Mouse (Mus musculus) B cell, adult 67 days (primary cell): ENCODE measurements around the gene Plk5. TPM values are rescaled to one million over a fixed set of nuclear protein-coding genes. Genes with fewer than 3 reads are reported as not detected.

ENCODE experiments used
- total RNA-seq, 2 experiments: library from RNA; stranded (reverse); gene quantifications; 4 replicates each; pipeline ENCODE4 v1.2.4; 2023

The Plk5 gene
- not detected for total RNA-seq

GRCm38 (mm10) chr10:80356001-80356682, at the start of gene Plk5:
Gene Plk5 (plus strand): TSS chr10:80356459.

GRCm38 (mm10) chr10:80320340-80320760, 35.9 kb upstream of the Plk5 start, which contains the start of gene 2310011J03Rik:
Gene 2310011J03Rik (minus strand): TSS chr10:80320537.

GRCm38 (mm10) chr10:80329273-80330081, 26.8 kb upstream of the Plk5 start, which contains the start of the genes Pcsk4 and Reep6:
Gene Pcsk4 (minus strand): TSS chr10:80329498.
Gene Reep6 (plus strand): TSS chr10:80329953.

GRCm38 (mm10) chr10:80348244-80348781, 7.9 kb upstream of the Plk5 start, which contains the start of gene Adamtsl5:
Gene Adamtsl5 (minus strand): TSS chr10:80348412.

GRCm38 (mm10) chr10:80387522-80387959, 31.3 kb downstream of the Plk5 start, which contains the start of gene Mex3d:
Gene Mex3d (minus strand): TSS chr10:80387659.

GRCm38 (mm10) chr10:80399191-80399972, 43.1 kb downstream of the Plk5 start, which contains the start of gene Mbd3:
Gene Mbd3 (minus strand): TSS chr10:80399550.

GRCm38 (mm10) chr10:80406684-80407501, 50.6 kb downstream of the Plk5 start, which contains the start of gene Uqcr11:
Gene Uqcr11 (minus strand): TSS chr10:80406830.

Other genes starting within 250 kb of the Plk5 start
- gene Stk11, start 240.7 kb upstream of the Plk5 start, total RNA-seq, result 100 to 1,000 TPM; 178 to 181 TPM
- gene Atp5d, start 217.8 kb upstream of the Plk5 start, total RNA-seq, result 100 to 1,000 TPM; 171 to 178 TPM
- gene Cbarp, start 215.6 kb upstream of the Plk5 start, total RNA-seq, result 1 to 10 TPM; 4.6 to 4.9 TPM
- 100 to 1,000 TPM; 153 to 162 TPM for gene Midn, start 208.2 kb upstream of the Plk5 start, total RNA-seq
- 100 to 1,000 TPM; 152 to 252 TPM for gene Cirbp, start 190.5 kb upstream of the Plk5 start, total RNA-seq
- 10 to 100 TPM in 1 of 2 experiments, 1 to 10 TPM in 1; 9.9 to 13.1 TPM for gene 1600002K03Rik, start 183.5 kb upstream of the Plk5 start, total RNA-seq
- under 1 TPM in 1 of 2 experiments, not detected in 1; 0.42 TPM for gene Efna2, start 177.0 kb upstream of the Plk5 start, total RNA-seq
- gene Mum1, start 130.0 kb upstream of the Plk5 start, total RNA-seq, result 10 to 100 TPM; 79.2 to 79.3 TPM
- gene Ndufs7, start 107.3 kb upstream of the Plk5 start, total RNA-seq, result 100 to 1,000 TPM in 1 of 2 experiments, 10 to 100 TPM in 1; 98.1 to 106 TPM
- 1 to 10 TPM; 1.2 to 3.8 TPM for gene Gamt, start 95.4 kb upstream of the Plk5 start, total RNA-seq
- gene Dazap1, start 95.0 kb upstream of the Plk5 start, total RNA-seq, result 100 to 1,000 TPM; 147 to 159 TPM
- 1,000 to 10,000 TPM; 2,823 to 2,836 TPM for gene Rps15, start 64.0 kb upstream of the Plk5 start, total RNA-seq
- gene Apc2, start 60.5 kb upstream of the Plk5 start, total RNA-seq, result under 1 TPM; 0.24 to 0.35 TPM
- gene 2310011J03Rik, start 35.9 kb upstream of the Plk5 start, total RNA-seq, result 10 to 100 TPM; 27.6 to 32.1 TPM
- gene Pcsk4, start 27.0 kb upstream of the Plk5 start, total RNA-seq, result 1 to 10 TPM; 1.0 to 1.1 TPM
- under 1 TPM in 1 of 2 experiments, not detected in 1; 0.26 TPM for gene Reep6, start 26.5 kb upstream of the Plk5 start, total RNA-seq
- gene Adamtsl5, start 8.0 kb upstream of the Plk5 start, total RNA-seq, result not detected
- 1 to 10 TPM; 8.4 to 9.4 TPM for gene Mex3d, start 31.2 kb downstream of the Plk5 start, total RNA-seq
- 100 to 1,000 TPM in 1 of 2 experiments, 10 to 100 TPM in 1; 99.8 to 108 TPM for gene Mbd3, start 43.1 kb downstream of the Plk5 start, total RNA-seq
- gene Uqcr11, start 50.4 kb downstream of the Plk5 start, total RNA-seq, result 10 to 100 TPM; 69.0 to 71.6 TPM
- gene Tcf3, start 77.2 kb downstream of the Plk5 start, total RNA-seq, result 100 to 1,000 TPM; 202 to 212 TPM
- not detected for gene Onecut3, start 138.4 kb downstream of the Plk5 start, total RNA-seq
- gene Atp8b3, start 182.7 kb downstream of the Plk5 start, total RNA-seq, result not detected
- 100 to 1,000 TPM; 117 to 120 TPM for gene Rexo1, start 205.1 kb downstream of the Plk5 start, total RNA-seq
- gene Klf16, start 220.9 kb downstream of the Plk5 start, total RNA-seq, result 10 to 100 TPM; 32.4 to 32.5 TPM
- 100 to 1,000 TPM; 111 to 117 TPM for gene Abhd17a, start 233.9 kb downstream of the Plk5 start, total RNA-seq
- gene Scamp4, start 246.4 kb downstream of the Plk5 start, total RNA-seq, result 10 to 100 TPM; 54.1 to 64.9 TPM
- gene Adat3, start 246.4 kb downstream of the Plk5 start, total RNA-seq, result 10 to 100 TPM in 1 of 2 experiments, 1 to 10 TPM in 1; 6.4 to 13.3 TPM
- 10 to 100 TPM in 1 of 2 experiments, 1 to 10 TPM in 1; 9.1 to 10.4 TPM for gene Gm49322, start 249.6 kb downstream of the Plk5 start, total RNA-seq